Mouse (Mus musculus): ENCODE data around the gene Rrp36. TPM values are rescaled to one million over a fixed set of nuclear protein-coding genes. Genes with fewer than 3 reads are reported as not detected.

Gene Rrp36
- polyA plus RNA-seq (2015; fragmentation: Nextera tagmentation; extraction: Ambion mirVana): 52.3 and 56.2 TPM in 2 replicates

DNA sequence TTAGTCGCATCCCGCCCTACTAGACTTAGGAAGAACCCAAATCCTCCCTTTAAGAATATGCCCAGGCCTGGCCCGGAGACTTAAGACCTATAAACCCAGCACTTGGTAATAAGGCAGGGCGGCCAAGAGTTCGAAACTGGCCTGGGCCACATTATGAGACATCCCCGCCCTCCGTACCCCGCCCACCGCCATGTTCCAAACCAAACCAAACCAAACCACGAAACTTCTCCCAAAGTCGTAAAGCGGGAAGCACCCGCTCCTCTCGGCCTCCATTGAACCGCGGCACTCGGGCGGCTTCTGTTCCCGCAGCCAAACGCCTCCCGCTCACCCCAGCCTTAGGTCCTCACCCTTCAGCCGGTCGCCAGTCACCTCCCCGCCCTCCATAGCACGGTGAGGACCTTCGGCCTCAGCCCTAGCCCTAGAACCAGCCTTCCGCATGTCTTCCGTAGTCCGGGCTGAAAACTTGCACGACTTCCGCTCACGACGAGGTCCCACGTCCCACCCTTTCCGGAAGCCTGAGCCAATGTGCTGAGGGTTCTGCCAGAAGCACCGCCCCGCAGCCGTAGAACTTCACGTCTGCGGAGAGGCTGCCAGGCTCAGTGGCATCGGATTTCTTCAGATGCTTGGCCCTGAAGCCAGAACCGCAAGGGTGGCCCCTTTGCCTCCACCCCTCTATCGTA lies at the start of gene Rrp36:
Gene Rrp36, minus strand, starts transcription at position 503 of the 680 bp plus-strand sequence.
- no peaks in the 10 kb centered on the region for H3K27me3 ChIP-seq
- peak within 1 kb of the TSS; percentile 80 for H3K27ac ChIP-seq
- H3K9ac ChIP-seq: peak within 1 kb of the TSS; percentile 79
- H3K4me3 ChIP-seq: peak within 1 kb of the TSS; percentile 78
- ATAC-seq (ENCODE audit: low FRiP score): peak; percentile 89
- H3K36me3 ChIP-seq: peaks cover 64% of the 10 kb centered on the region
- peaks cover 29% of the 10 kb centered on the region for H3K4me1 ChIP-seq (replicated peaks)
- WGBS: under 1% methylated on average over 43 of the region's 43 CpGs
- no peaks in the 10 kb centered on the region for H3K9me3 ChIP-seq
- peak within 1 kb of the TSS; percentile 92 for H3K4me2 ChIP-seq

DNA sequence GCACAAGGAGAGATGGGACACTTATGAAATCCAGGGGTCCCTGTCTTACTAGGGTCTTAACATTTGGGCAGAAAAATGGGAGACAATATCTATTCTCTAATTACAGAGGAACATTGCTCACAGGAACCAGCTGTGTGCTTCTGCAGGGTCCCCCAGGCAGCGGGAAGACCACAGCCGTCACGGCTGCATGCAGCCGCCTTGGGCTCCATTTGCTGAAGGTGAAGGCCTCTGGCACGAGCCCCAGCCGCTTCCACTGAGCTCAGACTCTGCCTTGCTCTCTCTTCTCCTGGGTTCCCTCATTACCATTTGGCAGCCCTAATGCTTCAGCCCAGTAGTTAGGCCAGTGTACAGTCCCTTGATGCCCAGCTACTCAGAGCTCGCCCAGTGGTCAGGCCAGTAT lies 46.9 kb upstream of the Rrp36 start:
- H3K9me3 ChIP-seq: no peaks in the 10 kb centered on the region
- no peak overlapping the region for H3K9ac ChIP-seq
- no peaks in the 10 kb centered on the region for H3K4me1 ChIP-seq (replicated peaks)
- no peak overlapping the region for H3K27ac ChIP-seq
- H3K4me3 ChIP-seq: no peak overlapping the region
- peaks cover 70% of the 10 kb centered on the region for H3K36me3 ChIP-seq
- ATAC-seq (ENCODE audit: low FRiP score): no peak
- 84% methylated on average over 7 of the region's 7 CpGs for WGBS
- no peaks in the 10 kb centered on the region for H3K27me3 ChIP-seq
- no peak overlapping the region for H3K4me2 ChIP-seq

DNA sequence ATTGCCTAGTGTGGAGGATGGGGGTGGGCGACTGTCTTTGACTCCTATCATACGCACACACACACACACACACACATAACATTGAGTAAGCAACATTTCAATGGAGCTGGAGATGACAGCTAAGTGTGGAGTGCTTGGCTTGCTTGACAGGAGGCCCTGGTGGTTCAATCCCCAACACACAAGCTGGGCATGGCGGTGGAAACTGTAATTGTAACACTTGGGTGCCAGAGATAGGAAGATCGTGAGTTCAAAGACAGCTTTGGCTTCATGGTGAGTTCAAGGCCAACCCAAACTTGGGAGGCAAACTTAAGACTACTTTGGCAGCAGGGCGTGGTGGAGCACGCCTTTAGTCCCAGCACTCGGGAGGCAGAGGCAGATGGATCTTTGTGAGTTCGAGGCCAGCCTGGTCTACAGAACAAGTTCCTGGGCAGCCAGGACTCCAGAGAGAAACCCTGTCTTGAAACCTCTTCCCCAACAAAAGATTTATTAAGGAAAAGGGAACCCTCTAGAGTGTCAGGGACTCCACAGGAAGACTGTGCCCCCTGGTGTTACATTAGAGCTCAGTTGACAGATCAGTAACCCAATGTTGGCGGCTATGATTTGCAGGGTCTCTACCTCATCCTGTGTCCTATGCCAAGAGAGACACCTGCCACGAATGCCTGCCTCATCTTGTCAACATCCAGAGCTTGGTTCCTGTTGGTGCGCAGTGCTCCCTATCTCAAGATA lies 40.8 kb upstream of the Rrp36 start:
- WGBS: 96% methylated on average over 11 of the region's 11 CpGs
- Histone ChIP-seq H3K27ac (no peak overlapping the region), H3K4me3 (no peak overlapping the region), H3K27me3 (no peaks in the 10 kb centered on the region), H3K4me2 (no peak overlapping the region), H3K9ac (no peak overlapping the region), H3K9me3 (no peaks in the 10 kb centered on the region), H3K36me3 (peaks cover 40% of the 10 kb centered on the region), H3K4me1 (replicated peaks) (peaks cover 19% of the 10 kb centered on the region)
- ATAC-seq (ENCODE audit: low FRiP score): no peak

DNA sequence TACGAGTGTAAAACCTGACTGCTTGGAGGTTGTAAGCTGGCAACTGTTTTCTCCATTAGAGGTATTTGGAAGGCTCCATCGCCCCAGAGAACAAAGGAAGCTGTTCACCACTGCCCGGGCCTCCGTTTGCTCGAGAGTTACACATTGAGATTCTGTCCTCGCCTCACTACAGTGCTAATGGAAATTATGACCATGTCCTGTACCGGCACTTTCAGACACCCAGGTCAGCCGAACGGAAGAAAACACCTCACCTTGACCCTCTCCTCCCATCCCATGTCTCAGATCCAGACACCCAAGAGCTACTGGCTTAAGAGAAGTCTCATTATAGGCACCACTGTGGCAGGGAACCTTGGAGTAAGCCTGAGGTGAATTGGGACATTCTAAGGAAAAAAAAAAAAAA lies 39.7 kb upstream of the Rrp36 start:
- Histone ChIP-seq H3K27me3 (no peaks in the 10 kb centered on the region), H3K27ac (no peak overlapping the region), H3K4me1 (replicated peaks) (peaks cover 19% of the 10 kb centered on the region), H3K4me2 (no peak overlapping the region), H3K36me3 (peaks cover 36% of the 10 kb centered on the region), H3K4me3 (no peak overlapping the region), H3K9me3 (no peaks in the 10 kb centered on the region), H3K9ac (no peak overlapping the region)
- ATAC-seq (ENCODE audit: low FRiP score): no peak
- 94% methylated on average over 9 of the region's 9 CpGs for WGBS

DNA sequence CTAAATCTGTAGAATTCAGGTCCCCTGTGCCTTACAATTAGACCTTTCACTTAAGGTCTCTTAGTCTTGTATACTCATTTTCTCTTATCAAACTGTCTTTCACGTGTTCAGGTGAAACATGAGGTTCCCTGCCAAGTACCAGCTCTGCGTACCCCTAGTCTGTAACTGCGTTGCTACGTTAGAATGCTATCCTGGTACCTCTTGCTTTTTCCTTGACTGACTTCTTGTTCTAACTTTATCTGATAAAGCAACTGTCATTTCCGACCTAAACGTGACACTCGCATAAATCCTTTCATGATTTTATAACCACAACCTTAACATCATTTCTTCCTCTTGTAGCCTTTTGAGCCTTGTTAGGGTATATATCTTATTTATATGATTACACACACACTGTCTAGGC lies 38.3 kb upstream of the Rrp36 start:
- Histone ChIP-seq H3K4me1 (replicated peaks) (peaks cover 19% of the 10 kb centered on the region), H3K36me3 (peaks cover 34% of the 10 kb centered on the region), H3K27ac (no peak overlapping the region), H3K27me3 (no peaks in the 10 kb centered on the region), H3K4me3 (peak overlapping the region; percentile 100), H3K9me3 (no peaks in the 10 kb centered on the region), H3K4me2 (peak overlapping the region; percentile 100), H3K9ac (peak overlapping the region; percentile 94)
- 77% methylated on average over 7 of the region's 7 CpGs for WGBS
- no peak for ATAC-seq (ENCODE audit: low FRiP score)

DNA sequence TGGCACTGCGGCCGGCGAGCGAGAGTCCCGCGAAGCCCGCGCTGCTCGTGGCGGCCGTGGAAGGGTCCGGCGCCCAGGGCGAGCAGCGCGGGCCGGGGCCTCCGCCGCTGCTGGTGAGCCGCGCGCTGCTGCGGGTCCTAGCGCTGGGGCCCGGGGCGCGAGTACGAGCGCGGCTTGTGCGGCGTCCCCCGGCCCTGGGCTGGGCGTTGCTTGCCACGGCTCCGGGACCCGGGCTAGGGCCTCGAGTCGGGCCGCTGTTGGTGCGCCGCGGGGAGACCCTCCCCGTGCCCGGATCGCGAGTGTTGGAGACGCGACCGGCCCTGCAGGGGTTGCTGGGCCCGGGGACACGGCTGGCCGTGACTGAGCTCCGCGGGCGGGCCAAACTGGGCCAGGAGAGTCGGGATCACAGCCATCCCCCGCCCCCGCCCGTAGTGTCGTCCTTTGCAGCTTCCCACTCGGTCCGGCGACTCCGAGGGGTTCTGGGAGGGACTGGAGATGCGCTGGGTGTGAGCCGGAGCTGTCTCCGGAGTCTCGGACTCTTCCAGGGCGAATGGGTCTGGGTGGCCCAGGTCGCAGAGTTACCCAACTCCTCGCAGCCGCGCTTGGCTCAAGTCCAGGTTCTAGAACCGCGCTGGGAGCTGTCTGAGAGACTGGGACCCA lies 37.6 kb upstream of the Rrp36 start:
- ATAC-seq (ENCODE audit: low FRiP score): peak; percentile 8
- no peaks in the 10 kb centered on the region for H3K9me3 ChIP-seq

DNA sequence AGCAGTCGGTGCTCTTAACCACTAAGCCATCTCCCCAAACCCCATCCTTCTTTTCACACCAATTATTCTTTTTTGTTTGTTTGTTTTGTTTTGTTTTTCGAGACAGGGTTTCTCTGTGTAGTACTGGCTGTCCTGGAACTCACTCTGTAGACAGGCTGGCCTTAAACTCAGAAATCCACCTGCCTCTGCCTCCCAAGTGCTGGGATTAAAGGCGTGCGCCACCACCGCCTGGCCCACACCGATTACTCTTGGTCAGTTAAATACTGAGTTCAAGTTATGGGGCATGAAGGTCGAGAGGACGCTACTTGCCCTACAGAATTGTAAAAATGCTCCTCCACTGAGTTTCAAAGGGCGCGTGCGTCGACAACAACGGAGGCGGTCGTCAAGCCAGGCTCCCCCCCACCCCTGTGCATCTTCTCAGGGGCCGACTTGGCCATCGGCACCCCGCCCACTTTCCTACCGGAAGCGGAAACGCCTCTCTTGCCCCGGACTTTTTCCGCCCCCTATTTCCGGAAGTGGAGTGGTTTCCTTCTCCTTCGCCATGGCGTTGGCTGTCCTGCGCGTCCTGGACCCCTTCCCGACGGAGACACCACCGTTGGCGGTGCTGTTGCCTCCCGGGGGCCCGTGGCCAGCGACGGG lies 36.9 kb upstream of the Rrp36 start, which contains the start of gene Pex6:
Gene Pex6, plus strand, starts transcription at position 505 of the 639 bp plus-strand sequence.
- Histone ChIP-seq H3K9ac (peak within 1 kb of the TSS; percentile 94), H3K27me3 (no peaks in the 10 kb centered on the region), H3K36me3 (peaks cover 24% of the 10 kb centered on the region), H3K9me3 (no peaks in the 10 kb centered on the region), H3K27ac (peak within 1 kb of the TSS; percentile 84), H3K4me1 (replicated peaks) (peaks cover 24% of the 10 kb centered on the region), H3K4me3 (peak within 1 kb of the TSS; percentile 100), H3K4me2 (peak within 1 kb of the TSS; percentile 100)
- ATAC-seq (ENCODE audit: low FRiP score): peak; percentile 91
- WGBS: 7% methylated on average over 36 of the region's 36 CpGs

More for the DNA sequence above, 37.6 kb upstream of the Rrp36 start:
- peak overlapping the region; percentile 70; the same call in 1 of the 2 replicates for H3K27ac ChIP-seq
- peak overlapping the region; percentile 100 for H3K4me3 ChIP-seq
- peaks cover 30% of the 10 kb centered on the region for H3K36me3 ChIP-seq
- under 1% methylated on average over 75 of the region's 76 CpGs for WGBS
- H3K9ac ChIP-seq: peak overlapping the region; percentile 94
- H3K4me1 ChIP-seq (replicated peaks): peaks cover 19% of the 10 kb centered on the region
- H3K4me2 ChIP-seq: peak overlapping the region; percentile 100
- no peaks in the 10 kb centered on the region for H3K27me3 ChIP-seq

DNA sequence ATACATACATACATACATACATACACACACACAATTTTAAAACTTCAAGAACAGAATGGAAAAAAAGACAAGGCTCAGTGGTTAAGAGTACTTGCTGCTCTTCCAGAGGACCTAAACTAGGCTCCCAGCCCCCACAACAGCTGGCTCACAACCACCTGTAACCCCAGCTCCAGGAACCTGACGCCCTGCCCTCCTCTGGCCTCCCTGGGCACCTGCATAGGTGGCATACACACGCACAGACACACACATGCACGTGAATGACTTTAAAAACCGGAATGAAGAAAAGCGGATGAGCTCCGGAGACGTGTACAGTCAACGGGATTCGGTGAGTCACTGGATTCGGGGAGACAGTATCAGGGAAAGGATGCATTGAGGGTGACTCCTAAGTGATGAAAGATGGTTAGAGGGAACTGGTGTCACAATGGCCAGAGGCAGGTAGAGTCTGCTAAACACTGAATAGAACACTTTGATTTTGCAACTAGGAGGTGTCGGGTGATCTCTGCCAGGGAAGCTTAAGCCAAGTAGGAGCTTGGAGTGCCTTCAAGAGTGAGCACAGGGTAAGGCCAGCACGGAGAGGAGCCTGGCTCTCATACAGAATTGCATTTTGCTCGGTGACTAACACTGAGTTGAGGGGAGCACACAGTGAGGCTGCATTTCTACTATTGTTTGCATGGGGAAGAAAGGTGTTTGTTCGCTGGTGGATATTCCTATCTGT lies 32.4 kb upstream of the Rrp36 start:
- H3K4me3 ChIP-seq: 0 out of 2 replicates have a peak overlapping the region, but pooled peaks have one; percentile 93
- H3K4me1 ChIP-seq (replicated peaks): peaks cover 40% of the 10 kb centered on the region
- no peaks in the 10 kb centered on the region for H3K36me3 ChIP-seq
- H3K27me3 ChIP-seq: no peaks in the 10 kb centered on the region
- no peak overlapping the region for H3K9ac ChIP-seq
- WGBS: 94% methylated on average over 14 of the region's 14 CpGs
- H3K9me3 ChIP-seq: no peaks in the 10 kb centered on the region
- H3K27ac ChIP-seq: no peak overlapping the region
- no peak for ATAC-seq (ENCODE audit: low FRiP score)
- H3K4me2 ChIP-seq: no peak overlapping the region

DNA sequence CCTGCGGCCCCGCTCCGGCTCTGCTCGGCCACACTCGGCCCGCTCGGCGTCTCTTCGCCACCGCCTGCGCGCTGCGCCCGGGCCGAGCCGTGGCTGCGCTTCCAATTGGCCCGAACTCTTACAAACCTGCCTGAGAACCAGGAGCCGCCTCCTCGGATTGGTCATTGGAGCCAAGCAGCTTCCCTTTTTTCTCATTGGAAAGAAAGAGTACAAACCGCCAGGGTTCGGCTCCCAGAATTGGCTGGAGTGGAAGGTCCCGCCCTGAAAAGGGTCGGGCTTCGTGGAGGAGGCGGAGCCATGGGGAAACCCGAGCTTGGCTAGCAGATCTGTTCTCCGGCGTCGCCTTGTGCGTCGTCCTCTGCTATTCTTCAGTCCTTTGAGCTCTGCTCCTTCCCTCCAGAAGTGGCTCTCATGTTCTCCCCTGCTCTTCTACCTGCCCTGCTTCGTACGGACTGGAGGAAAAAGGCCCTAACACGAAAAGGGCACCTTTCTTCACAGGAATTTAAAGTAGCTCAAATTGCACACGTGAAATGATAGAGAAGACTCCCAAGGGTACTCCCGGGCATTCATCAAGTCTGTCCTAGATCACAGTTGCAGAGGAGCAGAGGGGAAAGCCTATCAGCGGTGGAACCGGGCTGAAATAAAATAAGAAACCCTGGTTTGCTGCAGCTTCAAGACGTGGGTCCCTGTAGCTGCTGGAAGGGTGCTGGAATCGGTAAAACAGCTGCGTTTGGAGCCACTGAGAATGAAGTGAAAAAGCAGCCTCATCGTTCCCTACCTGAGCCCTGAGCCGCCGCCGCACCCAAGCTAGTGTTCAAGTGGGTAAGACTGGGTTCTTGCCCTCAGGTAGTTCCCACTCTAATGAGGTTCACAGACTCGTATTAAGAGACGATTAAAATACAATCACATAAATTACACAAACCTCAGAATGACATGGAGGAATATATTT lies 31.0 kb upstream of the Rrp36 start, which contains the start of gene Ppp2r5d:
Gene Ppp2r5d, minus strand, starts transcription at position 225 of the 949 bp plus-strand sequence.
- H3K27ac ChIP-seq: peak within 1 kb of the TSS; percentile 94
- ATAC-seq (ENCODE audit: low FRiP score): peak; percentile 95
- peaks cover 50% of the 10 kb centered on the region for H3K4me1 ChIP-seq (replicated peaks)
- no peaks in the 10 kb centered on the region for H3K9me3 ChIP-seq
- H3K4me3 ChIP-seq: peak within 1 kb of the TSS; percentile 93
- 1% methylated on average over 48 of the region's 48 CpGs for WGBS
- H3K4me2 ChIP-seq: peak within 1 kb of the TSS; percentile 66
- H3K27me3 ChIP-seq: no peaks in the 10 kb centered on the region
- no peaks in the 10 kb centered on the region for H3K36me3 ChIP-seq
- peak within 1 kb of the TSS; percentile 97 for H3K9ac ChIP-seq

DNA sequence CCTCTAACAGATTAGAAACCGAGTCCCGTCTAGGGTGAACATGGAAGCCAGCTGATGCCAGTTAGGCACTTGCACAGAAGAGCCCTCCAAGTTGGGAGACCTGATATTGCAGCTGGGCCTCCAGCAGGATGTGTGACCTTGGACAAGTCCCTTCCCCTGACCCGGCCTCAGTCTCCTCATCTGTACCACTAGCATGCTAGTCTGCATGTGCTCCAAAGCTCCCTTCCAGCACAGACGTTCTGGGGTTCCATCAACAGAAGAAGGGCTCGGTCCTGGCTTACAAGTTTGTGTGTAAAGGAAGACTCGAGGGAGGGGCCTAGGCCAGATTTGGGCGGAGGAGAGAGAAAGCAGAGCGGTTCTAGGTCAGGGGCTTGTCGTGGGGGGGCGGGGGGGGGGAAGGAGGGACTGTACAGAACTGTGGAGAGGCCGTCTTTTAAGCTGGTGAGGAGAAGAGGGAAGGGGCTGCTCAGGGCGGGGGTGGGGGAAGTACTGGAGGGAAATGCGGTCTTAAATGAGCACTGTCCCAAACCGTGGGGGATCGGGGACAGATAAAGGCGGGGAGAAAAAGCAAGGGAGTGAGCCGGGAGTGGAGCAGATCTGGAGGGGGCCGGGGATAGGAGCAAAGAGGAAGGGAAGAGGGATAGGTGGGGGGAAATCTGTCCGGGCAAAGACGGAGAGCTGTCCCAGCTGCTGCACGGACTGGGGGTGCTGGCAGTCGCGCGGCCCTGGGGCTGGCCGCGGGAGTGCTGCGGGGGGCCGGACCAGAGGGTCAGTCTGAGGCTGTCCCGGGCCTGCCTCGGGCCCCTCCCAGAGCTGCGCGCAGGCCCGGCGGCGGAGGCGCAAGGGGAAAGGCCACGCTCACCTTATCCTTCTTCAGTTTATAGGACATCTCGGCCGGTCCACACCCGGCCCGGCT lies 30.1 kb upstream of the Rrp36 start:
- peak; percentile 79 for ATAC-seq (ENCODE audit: low FRiP score)
- Histone ChIP-seq H3K4me1 (replicated peaks) (peaks cover 50% of the 10 kb centered on the region), H3K27me3 (no peaks in the 10 kb centered on the region), H3K9ac (peak overlapping the region; percentile 97), H3K9me3 (no peaks in the 10 kb centered on the region), H3K4me2 (peak overlapping the region; percentile 66), H3K27ac (peak overlapping the region; percentile 90), H3K4me3 (peak overlapping the region; percentile 93), H3K36me3 (peaks cover 7% of the 10 kb centered on the region)
- WGBS: 5% methylated on average over 39 of the region's 41 CpGs
